Mouse (Mus musculus) left cerebral cortex, adult 18-20 months (tissue): ENCODE data around the gene Prkacb. TPM values are rescaled to one million over a fixed set of nuclear protein-coding genes. Genes with fewer than 3 reads are reported as not detected.
A peak's percentile ranks its signal among the peaks of the same experiment; 100 is the strongest.
"Not testable (repeated sequence)": the region's sequence is repeated elsewhere in the genome, so short reads cannot be mapped to it uniquely, and the experiment has no call there.

ENCODE experiments used
- DNase-seq, 2 experiments: peaks; one replicate each; pipeline ENCODE4 v3.0.0; 2021 to 2022; ENCODE audit warnings: low spot score in 2 of 2, mixed read lengths in 1 of 2
- total RNA-seq, 2 experiments: library from RNA; stranded (reverse); gene quantifications; 2 replicates each; pipeline ENCODE4 v1.2.3; 2021

The Prkacb gene
- total RNA-seq, 2 experiments from 2014 or later = 453 to 516 TPM

DNA sequence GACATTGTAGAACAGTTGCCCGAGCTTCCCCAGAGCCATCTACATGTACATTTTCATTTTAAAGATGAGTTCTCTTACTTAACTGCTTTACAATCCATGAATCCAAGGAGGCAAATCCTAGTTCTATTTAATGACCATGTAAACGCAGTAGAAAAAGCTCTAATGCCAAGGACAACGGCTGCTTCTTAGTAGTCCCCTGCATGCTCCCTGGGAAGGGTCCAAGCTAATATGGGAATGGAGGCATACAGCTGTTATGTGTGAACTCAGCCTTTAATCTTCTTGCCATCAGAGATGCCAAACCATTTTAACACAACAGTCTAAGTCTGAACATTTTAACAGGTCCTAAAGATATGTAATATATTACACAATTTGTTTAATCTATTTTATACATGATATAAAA is 32.5 kb downstream of the Prkacb start:
- DNase-seq = no peak

DNA sequence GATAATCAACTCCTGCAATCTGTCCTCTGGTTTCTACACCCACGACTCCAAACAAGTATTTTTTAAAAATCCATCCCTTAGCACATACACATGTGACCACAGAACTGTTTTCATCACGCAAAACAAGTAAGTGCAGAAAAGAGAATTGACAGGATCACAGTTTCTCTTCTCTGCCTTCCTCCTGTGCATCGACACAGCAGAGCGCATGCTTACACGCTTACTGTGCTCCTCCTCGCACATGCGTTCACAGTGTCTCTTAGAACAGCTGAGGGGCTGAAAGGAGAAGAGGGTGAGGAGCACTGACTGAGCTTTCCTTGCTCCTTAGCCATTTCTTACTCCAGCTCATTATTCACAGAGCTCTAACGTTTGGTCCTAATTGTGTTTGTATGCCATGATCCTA is 33.9 kb downstream of the Prkacb start:
- no peak for DNase-seq

DNA sequence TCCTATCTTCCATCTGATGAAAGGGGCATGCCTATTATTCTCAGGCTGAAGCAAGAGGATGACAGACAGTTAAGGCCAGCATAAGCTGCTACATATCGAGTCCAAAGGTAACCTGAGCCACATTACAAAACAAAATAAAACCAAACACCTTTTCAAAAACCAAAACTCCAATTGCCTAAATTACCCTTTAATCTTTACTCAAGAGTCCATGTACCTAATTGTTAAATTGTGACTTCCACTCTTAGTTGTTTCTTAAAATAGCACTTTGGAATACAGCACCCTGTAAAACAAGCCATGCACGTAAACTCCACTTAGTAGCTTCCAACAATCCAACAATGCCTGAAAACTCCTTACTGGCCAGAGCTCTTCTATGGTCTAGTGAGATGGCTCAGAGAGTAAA is 34.3 kb downstream of the Prkacb start:
- DNase-seq = no peak

DNA sequence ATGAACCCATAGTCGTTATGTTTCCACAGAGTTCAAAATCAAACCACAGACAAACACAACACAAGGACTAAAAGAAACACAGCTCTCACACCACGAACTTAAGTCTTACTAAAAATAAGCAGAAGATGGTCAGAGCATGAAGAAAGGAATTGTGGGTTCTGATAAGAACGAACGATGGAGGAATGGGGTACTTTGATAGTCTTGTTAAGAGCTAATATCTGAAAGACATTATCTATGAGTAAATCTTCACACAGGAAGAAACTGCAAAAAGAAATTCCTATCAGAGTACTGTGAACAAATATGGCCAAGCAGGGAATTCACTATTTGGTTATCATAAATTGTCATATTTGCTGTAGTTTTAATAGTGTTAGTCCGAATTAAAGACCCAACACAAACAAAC is 36.1 kb downstream of the Prkacb start:
- DNase-seq = no peak

DNA sequence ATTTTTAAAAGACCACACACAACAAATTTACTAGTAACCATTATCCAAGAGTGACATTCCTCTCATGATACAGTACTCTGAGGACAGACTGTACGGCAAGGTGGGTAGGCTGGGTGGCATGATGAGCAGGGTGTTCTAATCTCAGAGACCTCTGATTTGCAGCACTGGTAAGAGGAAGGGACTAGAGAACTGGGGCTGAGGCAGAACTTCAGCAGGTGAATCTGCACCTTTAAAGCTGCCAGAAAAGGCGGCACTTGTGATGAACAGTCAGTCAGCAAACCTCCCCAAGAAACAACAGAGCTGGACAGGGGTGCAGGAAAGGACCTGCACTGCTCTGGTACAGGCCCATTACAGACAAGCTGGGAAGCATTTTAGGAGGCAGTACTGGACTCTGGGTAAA is 41.9 kb downstream of the Prkacb start:
- DNase-seq = no peak

DNA sequence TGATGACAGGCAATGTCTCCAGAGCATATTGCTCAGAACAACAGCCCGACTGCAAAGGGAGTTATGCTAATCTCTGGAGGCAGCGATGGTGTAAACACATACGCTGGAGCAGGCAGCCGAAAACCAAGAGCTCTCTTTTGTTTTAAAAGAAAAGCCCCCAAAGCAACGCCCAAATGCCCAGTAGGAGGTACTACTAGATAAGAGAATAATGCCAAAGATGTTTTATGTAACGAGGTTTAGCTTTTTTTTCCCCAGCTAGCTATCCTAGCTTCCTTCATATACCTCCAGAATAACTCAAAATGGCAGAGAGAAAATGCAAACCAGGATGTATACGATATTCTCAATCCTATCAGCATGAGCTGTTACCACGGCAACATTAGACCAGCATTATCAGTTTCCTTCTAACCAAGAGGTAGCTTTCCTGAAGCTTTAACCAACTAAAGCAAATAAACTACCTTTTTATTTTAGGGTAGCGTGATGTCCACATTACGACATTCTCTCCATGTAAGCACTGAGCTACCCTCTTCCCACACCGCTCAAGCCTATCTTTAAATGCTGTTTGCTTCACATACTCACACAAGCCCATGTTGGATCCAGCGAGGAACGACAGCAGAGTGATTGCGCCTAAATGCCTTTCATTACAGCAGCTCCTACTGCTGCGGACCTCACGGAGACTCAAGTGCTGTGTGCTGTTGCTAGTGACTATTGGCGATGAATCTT is 42.7 kb downstream of the Prkacb start:
- peak; percentile 49 to 63 for DNase-seq

DNA sequence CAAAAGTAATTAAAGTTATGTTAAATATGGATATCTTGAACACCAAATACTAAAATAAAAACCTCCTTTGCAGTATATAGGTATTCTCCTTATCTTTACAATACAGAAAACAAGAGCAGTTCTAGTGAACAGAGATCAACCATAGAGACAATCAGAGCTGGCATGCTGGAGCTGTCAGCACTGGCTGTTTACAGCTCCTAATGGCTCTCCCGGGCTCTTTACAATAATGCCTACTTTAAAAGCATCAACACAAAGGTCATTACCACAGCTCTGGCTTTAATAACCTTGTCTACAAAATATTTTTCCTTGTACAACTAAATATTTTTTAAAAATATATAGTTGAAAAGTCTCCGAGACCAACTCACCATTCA is 43.2 kb downstream of the Prkacb start:
- no peak for DNase-seq

DNA sequence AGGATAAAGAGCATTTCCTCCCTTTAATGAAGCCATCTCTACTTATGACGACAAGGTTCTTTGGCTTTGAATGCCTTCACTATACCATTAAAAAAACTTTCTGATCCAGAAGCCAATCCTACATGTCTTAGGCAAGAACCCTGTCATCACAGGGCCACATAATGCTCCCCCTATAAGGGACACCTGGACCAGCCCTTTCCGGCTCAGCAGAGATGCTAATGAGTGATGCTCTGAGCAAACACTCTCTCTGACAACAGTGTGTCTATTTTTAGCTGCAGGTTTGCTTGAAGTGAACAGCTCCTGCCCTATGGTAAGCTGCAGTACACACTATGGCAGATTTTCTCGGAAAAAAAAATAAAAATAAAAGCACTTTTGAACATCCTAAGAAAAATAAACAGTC is 43.9 kb downstream of the Prkacb start:
- DNase-seq = peak; percentile 45 to 48

DNA sequence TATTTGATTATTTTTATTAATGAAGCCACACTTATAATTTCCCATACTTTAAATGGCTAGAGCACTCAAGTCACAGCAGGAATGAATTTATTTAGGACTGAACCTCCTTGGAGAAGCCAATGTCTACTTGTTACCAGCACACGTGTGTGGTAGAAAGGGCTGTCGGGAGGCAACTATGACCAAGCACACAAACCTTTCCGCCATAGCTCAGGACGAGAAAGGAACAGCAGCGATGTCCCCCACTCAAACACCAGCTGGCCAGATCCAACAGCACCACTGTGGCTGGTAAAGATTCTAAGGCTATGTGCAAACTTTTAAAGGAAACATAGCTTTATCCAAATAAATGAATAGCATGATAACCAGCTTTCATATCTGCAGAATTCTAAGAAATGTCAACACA is 44.4 kb downstream of the Prkacb start:
- DNase-seq = no peak

DNA sequence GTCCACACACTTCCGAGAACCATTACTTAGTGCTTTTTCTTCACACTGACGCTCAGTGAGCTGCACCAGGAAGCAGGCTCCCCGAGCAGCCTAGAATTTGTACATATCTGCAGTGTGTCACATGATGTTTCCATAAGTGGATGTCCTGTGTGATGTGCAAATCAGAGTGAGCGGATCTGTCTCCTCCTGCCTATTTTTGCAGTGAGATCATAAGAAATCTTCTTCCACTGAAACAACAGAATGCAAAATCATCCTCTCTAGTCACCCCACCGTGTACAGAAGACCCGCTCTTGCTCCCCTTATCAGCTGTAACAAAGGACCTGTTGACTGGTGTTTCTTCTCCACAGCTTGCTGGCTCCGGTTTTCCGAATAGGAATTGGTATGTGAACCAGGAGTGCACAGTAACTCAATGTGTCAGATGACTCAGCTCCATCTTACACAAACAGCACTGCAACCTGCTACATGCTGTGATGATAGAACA is 46.0 kb downstream of the Prkacb start:
- peak; percentile 34 to 47 for DNase-seq

DNA sequence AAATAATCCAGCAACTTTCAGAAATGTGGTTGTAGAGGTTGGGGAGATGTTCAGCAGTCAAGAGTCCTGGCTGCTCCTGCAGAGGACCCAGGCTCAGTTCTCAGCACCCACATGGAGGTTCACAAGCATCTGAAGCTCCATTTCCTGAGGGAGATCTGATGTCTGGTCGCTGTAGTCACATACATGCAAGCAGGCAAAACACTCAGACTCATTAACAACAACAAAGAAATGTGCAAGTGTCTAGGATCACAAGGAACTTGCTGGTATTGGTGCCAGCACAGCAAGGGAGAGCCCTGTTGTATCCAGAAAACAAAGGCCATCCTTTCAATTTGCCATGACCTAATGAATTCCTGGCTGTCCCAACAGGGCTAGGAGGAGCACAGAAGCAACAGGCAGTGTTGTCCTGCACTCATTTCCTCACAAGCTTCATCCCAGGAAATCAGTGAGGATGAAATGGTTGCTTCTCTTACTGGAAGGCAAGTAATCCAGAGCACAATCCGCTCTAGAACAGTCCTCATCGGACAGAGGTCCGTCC is 46.7 kb downstream of the Prkacb start:
- no peak for DNase-seq

DNA sequence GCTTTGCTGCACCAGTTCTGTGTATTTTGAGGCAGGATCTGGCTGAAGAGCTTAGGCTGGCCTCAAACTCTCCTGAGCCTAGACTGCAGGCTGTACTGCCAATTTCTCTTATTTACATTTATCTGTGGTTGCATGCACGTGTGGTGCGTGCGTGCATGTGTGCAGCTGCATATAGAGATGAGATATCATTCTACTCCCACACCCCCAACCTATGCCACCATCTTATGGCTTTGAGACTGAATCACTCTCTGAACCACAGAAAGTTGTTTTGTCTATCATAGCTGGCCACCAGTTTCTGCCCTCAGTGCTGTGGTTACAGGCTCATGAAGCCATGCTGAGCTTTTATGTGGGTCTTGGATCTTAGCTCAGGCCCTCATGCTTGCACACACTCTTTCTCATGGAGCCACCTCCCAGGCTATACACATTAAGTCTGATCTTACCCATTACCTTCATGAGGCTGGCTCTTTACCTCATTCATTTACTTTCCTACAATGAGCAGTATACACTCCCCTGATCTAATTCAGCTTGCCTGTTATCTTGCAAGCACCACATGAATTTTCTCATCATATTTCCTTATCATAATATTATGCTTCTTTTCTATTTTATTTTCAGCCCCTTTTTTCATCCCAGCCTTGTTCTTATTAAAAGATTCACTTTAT is 47.8 kb downstream of the Prkacb start:
- DNase-seq = no peak

DNA sequence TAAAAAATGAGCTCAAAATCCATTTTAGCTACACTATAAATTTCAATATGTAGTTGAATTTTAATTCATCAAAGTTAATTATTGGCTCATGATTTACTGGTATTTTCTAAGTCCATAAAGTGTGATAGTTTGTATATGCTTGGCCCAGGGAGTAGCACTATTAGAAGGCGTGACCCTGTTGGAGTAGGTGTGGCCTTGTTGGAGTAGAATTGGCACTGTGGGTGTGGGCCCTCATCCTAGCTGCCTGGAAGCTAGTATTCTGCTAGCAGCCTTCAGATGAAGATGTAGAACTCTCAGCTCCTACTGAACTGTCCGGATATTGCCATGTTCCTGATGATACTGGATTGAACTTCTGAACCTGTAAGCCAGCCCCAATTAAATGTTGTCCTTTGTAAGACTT is 49.7 kb downstream of the Prkacb start:
- DNase-seq = not testable (repeated sequence)

DNA sequence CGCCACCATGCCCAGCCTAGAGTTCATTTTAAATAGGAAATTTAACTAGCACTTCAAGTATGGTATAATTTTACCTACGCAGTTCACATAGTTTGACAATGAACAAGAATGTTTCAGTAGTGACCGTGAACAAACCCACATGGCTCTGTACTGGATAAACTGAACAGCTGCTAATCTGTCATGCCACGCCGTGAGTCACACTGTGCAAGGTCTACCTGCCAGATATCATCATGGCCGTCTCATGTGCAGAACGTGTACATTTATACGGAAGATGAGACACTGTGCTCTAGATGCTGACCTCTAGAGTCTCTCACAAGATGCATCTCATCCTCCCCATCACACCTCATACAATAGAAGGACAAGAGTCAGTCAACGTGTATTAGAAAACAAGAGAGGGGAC is 51.5 kb downstream of the Prkacb start:
- DNase-seq = no peak

DNA sequence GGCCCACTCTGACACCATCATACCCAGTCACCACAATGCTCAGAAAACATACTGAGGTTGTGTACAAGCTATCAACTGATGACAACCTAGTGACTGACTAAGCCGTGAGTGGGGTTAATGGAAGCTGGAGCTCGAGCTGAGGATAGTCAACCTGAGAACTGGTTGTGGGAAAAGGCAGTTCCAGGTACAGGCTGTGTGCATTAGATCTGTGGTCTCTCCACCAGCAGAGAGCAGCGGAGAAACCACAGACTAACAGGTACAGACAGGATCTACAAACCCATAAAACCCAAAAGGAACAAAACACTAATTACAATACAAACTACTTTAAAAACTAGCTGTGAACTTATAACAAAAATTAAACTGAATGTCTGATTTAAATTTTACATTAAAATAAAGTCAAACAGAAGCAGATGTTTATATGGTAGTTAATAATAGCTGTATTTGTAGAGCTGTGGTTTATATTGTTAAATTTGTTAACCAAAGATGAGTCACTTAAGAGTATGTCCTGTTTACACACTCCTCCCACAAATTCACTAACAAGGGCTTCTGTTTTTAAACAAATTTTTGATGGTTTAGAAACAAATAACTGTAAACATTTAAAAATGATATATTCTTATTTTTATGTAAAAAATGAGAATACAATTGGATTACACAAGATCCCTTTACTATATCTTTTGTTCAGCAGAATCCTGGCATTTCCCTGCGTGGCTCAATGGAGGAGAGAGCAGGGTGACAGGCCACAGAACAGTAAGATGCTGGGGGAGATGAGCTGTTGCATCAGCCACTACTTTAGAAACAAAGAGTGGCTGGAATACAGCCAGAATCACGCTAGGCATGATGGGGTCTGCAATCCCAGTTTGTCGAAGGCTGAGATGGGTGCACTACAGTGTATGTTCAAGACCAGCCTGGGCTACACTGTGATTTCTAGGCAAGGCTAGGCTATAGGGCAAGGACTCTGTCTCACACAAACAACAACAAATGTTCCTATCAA is 54.5 kb downstream of the Prkacb start:
- no peak for DNase-seq

DNA sequence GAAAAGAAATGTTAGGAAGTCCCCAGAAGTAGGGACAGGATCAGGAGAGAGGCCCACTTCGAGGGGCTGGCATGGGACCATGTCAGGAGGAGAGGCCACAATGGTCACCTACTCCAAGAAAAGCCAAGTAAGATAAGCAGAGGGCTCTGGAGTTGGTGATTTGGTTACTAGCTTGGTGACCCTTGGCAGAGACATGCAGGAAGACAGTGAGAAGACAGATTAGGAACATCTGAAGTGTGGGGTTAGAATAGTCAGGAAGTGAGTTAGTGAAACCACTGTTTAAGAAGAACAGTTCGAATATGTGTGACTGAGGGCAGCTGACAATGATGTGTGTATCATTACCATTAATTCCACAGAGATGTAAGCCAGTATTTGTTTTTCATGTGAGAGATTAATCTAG is 58.5 kb downstream of the Prkacb start:
- DNase-seq = no peak

DNA sequence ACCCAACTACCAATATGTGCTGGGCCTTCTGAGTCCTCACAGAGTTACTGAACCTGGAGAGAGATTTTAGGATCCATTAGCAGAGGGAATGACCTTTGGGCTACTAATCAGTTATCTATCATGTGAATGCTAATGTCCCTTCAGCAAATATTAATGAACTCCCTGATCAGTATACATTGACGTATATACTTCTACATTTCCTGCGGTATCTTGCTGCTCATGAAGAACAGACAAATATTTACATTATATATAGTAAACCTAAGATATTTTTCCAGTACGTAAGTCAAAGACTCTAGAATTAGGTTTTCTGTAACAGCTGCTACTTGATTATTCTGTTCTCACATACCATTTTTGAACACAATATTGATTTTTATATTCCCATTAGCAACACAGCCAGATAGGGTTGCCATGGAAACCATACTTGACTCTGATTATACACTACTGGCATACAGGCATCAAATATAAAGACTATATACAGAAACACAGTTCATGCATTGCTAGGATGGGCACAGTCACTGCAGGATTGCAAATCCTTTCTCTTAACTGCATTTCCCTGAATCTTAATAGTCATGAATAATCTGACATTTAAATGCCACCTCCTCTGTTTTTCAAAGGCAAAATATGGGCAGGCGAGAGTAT is 71.1 kb downstream of the Prkacb start:
- no peak for DNase-seq

DNA sequence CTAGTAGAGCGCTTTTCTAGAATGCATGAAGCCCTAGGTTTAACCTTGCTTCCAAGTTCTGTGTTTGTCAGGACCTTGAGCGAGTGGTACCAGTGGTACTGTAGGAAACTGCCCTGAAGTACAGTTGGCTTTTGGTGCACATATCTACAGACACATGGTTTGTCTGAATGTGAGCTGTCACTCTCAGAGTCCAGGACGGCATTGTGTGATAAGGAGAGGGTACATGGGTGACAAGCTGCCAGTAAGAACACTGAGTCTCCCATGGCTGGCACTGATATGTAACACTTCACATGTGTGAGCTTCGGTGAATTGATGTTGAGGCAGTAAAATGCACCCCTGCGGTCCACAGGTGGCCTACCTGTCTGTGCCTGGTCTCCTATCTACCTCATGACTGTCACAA is 71.6 kb downstream of the Prkacb start:
- no peak for DNase-seq

DNA sequence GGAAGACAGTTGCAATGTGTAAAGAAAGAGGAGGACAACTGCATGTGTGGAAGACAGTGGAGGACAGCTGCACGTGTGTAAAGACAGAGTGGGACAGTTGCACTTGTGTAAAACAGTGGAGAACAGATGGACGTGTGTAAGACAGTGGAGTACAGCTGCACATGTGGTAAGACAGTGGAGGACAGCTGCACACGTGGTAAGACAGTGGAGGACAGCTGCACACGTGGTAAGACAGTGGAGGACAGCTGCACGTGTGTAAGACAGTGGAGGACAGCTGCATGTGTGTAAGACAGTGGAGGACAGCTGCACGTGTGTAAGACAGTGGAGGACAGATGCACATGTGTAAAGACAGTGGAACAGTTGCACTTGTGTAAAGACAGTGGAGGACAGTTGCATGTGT is 76.6 kb downstream of the Prkacb start:
- DNase-seq = not testable (repeated sequence)

DNA sequence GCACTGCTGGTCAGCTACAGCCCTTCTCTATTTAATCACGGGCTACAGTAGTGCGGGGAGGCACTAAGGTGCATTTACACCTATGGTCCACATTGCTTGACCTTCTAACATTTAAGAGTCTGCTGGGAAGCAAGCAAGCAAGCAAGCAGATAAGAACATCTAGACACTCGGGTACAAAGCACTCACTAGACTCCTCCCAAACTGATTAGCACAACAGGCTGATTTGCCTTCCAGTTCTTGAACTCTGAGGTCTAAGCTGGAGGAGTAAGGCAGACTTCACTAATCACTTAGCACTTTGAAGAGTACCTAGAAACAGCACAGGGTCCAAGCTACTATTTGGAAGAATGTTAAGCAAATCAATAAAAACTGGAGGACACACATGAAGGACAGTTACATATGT is 77.1 kb downstream of the Prkacb start:
- no peak for DNase-seq
